Mouse (Mus musculus): Measurements from ENCODE around the gene Vgll4.

DNA sequence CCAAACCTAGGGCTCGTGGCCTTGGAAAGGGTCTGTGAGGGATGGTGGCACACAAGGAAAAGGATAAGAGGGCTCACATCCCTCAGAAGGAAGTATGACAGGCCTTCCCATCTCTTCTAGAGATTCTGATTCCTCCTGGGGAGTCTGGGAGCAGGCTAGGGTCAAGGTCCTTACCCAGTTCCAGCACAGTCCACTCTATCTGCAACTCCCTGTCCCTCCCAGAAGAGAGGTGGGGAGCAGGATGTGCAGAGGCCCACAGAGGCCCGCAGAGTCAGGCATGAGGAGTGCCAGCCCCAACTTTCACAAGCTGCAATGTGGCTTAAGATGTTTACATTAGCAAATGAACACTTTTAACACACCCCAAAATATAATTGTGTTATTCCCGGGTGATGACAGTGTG, 114.2 kb downstream of the Vgll4 start:
- TF ChIP-seq GATA1 (IDR thresholded peaks at IDR 0.05; ENCODE audit: borderline replicate concordance, low read length), result no peak
- TF ChIP-seq CTCF (IDR thresholded peaks at IDR 0.05; ENCODE audit: low read depth, low read length), result no peak
- no peak for TF ChIP-seq TAL1 (conservative IDR thresholded peaks at IDR 0.05; ENCODE audit: low read depth, low read length)
- no peak for TF ChIP-seq POLR2AphosphoS5 (IDR thresholded peaks at IDR 0.05; ENCODE audit: insufficient replicate concordance, low read depth, low read length)
- TF ChIP-seq GATA2 (IDR thresholded peaks at IDR 0.05; ENCODE audit: borderline replicate concordance, low read depth, low read length), result no peak
